Mouse (Mus musculus) cortical plate, adult 2 months (tissue): ENCODE data around the gene Zbtb9.

ENCODE experiments used
- CTCF ChIP-seq: fragments of 200-500 bp; IDR thresholded peaks from 2 replicates; pipeline ENCODE4 v1.5.1; 2011; ENCODE audit warnings: mild to moderate bottlenecking, control low read depth, low read length; ENCODE audit not compliant: insufficient read depth; ENCODE audit errors: extremely low read depth
- POLR2A ChIP-seq: fragments of 200-500 bp; IDR thresholded peaks from 2 replicates; pipeline ENCODE4 v1.6.1; 2011; ENCODE audit warnings: mild to moderate bottlenecking, low read length, control low read depth; ENCODE audit not compliant: insufficient read depth; ENCODE audit errors: extremely low read depth

GRCm38 (mm10) chr17:27038335-27039050 lies 65.5 kb downstream of the Zbtb9 start:
- no peak for TF ChIP-seq CTCF
- TF ChIP-seq POLR2A, result no peak
